Mouse (Mus musculus): ENCODE data around the gene Sbno1. TPM values are rescaled to one million over a fixed set of nuclear protein-coding genes. Genes with fewer than 3 reads are reported as not detected.

Gene Sbno1
- polyA plus RNA-seq, 1 experiment from 2014 or later = 102 TPM

GRCm38 (mm10) chr5:124439447-124440093 is 13.8 kb upstream of the Sbno1 start, which contains the start of gene Kmt5a:
Gene Kmt5a, plus strand, starts transcription at chr5:124439930.
- under 1% methylated on average over 34 of the region's 34 CpGs for WGBS
- H3K27ac ChIP-seq = peak within 1 kb of the TSS; percentile 73
- H3K27me3 ChIP-seq (replicated peaks) = no peaks in the 10 kb centered on the region
- H3K4me1 ChIP-seq = peaks cover 20% of the 10 kb centered on the region
- peak within 1 kb of the TSS; percentile 61 for H3K9ac ChIP-seq
- H3K4me2 ChIP-seq = peak within 1 kb of the TSS; percentile 100
- H3K9me3 ChIP-seq = no peaks in the 10 kb centered on the region
- H3K36me3 ChIP-seq (replicated peaks) = no peaks in the 10 kb centered on the region
- peak within 1 kb of the TSS; percentile 68 for H3K4me3 ChIP-seq
- peak; percentile 98 for ATAC-seq (replicated peaks)

- peak overlapping the region; percentile 100 for H3K4me2 ChIP-seq
- no peak for ATAC-seq (replicated peaks)
- H3K4me1 ChIP-seq = peaks cover 16% of the 10 kb centered on the region
- H3K27ac ChIP-seq = no peak overlapping the region
- peak overlapping the region; percentile 68; the same call in 1 of the 2 replicates for H3K4me3 ChIP-seq
- H3K36me3 ChIP-seq (replicated peaks) = no peaks in the 10 kb centered on the region
- H3K27me3 ChIP-seq (replicated peaks) = no peaks in the 10 kb centered on the region
- 66% methylated on average over 5 of the region's 5 CpGs for WGBS
- no peaks in the 10 kb centered on the region for H3K9me3 ChIP-seq
- no peak overlapping the region for H3K9ac ChIP-seq
These were observed 12.9 kb upstream of the Sbno1 start for GRCm38 (mm10) chr5:124438746-124439145.

- Histone ChIP-seq H3K27ac (no peak overlapping the region), H3K9me3 (no peaks in the 10 kb centered on the region), H3K27me3 (replicated peaks) (no peaks in the 10 kb centered on the region), H3K4me3 (no peak overlapping the region), H3K9ac (no peak overlapping the region), H3K4me1 (peaks cover 16% of the 10 kb centered on the region), H3K4me2 (no peak overlapping the region), H3K36me3 (replicated peaks) (no peaks in the 10 kb centered on the region)
- ATAC-seq (replicated peaks) = no peak
- WGBS = 94% methylated on average over 5 of the region's 5 CpGs
These were observed 12.4 kb upstream of the Sbno1 start for GRCm38 (mm10) chr5:124438229-124438628.

GRCm38 (mm10) chr5:124433048-124433447 is 7.2 kb upstream of the Sbno1 start:
- Histone ChIP-seq H3K9ac (no peak overlapping the region), H3K36me3 (replicated peaks) (no peaks in the 10 kb centered on the region), H3K4me3 (no peak overlapping the region), H3K9me3 (no peaks in the 10 kb centered on the region), H3K4me1 (no peaks in the 10 kb centered on the region), H3K27me3 (replicated peaks) (no peaks in the 10 kb centered on the region), H3K27ac (no peak overlapping the region), H3K4me2 (no peak overlapping the region)
- 76% methylated on average over 2 of the region's 2 CpGs for WGBS
- ATAC-seq (replicated peaks) = no peak

GRCm38 (mm10) chr5:124432398-124433012 is 6.7 kb upstream of the Sbno1 start:
- no peak overlapping the region for H3K9ac ChIP-seq
- H3K36me3 ChIP-seq (replicated peaks) = no peaks in the 10 kb centered on the region
- H3K27me3 ChIP-seq (replicated peaks) = no peaks in the 10 kb centered on the region
- H3K4me1 ChIP-seq = no peaks in the 10 kb centered on the region
- ATAC-seq (replicated peaks) = peak; percentile 60; the same call in 1 of the 2 replicates
- H3K9me3 ChIP-seq = no peaks in the 10 kb centered on the region
- H3K4me2 ChIP-seq = no peak overlapping the region
- H3K4me3 ChIP-seq = no peak overlapping the region
- no peak overlapping the region for H3K27ac ChIP-seq

GRCm38 (mm10) chr5:124426475-124427071 is 772 bp upstream of the Sbno1 start:
- Histone ChIP-seq H3K4me1 (peaks cover 24% of the 10 kb centered on the region), H3K9ac (0 out of 2 replicates have a peak overlapping the region, but pooled peaks have one; percentile 41)

GRCm38 (mm10) chr5:124424723-124425411 is 934 bp downstream of the Sbno1 start:
- under 1% methylated on average over 62 of the region's 63 CpGs for WGBS
- peak overlapping the region; percentile 98 for H3K27ac ChIP-seq

More at GRCm38 (mm10) chr5:124426475-124427071, 772 bp upstream of the Sbno1 start:
- Histone ChIP-seq H3K36me3 (replicated peaks) (0 out of 2 replicates have a peak, but pooled peaks cover 3% of the 10 kb centered on the region), H3K4me3 (peak overlapping the region; percentile 99), H3K9me3 (no peaks in the 10 kb centered on the region), H3K27me3 (replicated peaks) (no peaks in the 10 kb centered on the region), H3K4me2 (peak overlapping the region; percentile 49), H3K27ac (peak overlapping the region; percentile 98)
- ATAC-seq (replicated peaks) = no peak
- WGBS = 92% methylated on average over 10 of the region's 10 CpGs

GRCm38 (mm10) chr5:124424200-124424722 is 1.5 kb downstream of the Sbno1 start:
- Histone ChIP-seq H3K27ac (peak overlapping the region; percentile 98), H3K36me3 (replicated peaks) (0 out of 2 replicates have a peak, but pooled peaks cover 3% of the 10 kb centered on the region), H3K4me2 (peak overlapping the region; percentile 88), H3K27me3 (replicated peaks) (no peaks in the 10 kb centered on the region), H3K4me3 (peak overlapping the region; percentile 99), H3K4me1 (peaks cover 24% of the 10 kb centered on the region), H3K9me3 (no peaks in the 10 kb centered on the region), H3K9ac (peak overlapping the region; percentile 89)
- no peak for ATAC-seq (replicated peaks)
- 3% methylated on average over 14 of the region's 14 CpGs for WGBS

More at GRCm38 (mm10) chr5:124424723-124425411, 934 bp downstream of the Sbno1 start:
- no peaks in the 10 kb centered on the region for H3K9me3 ChIP-seq
- H3K27me3 ChIP-seq (replicated peaks) = no peaks in the 10 kb centered on the region
- peak overlapping the region; percentile 99 for H3K4me3 ChIP-seq
- H3K9ac ChIP-seq = peak overlapping the region; percentile 89
- peaks cover 24% of the 10 kb centered on the region for H3K4me1 ChIP-seq
- peak overlapping the region; percentile 88 for H3K4me2 ChIP-seq
- peak; percentile 84 for ATAC-seq (replicated peaks)
- H3K36me3 ChIP-seq (replicated peaks) = 0 out of 2 replicates have a peak, but pooled peaks cover 3% of the 10 kb centered on the region

- Histone ChIP-seq H3K27ac (no peak overlapping the region), H3K9me3 (no peaks in the 10 kb centered on the region), H3K4me3 (no peak overlapping the region), H3K9ac (no peak overlapping the region), H3K36me3 (replicated peaks) (0 out of 2 replicates have a peak, but pooled peaks cover 3% of the 10 kb centered on the region), H3K4me2 (no peak overlapping the region), H3K4me1 (peaks cover 24% of the 10 kb centered on the region), H3K27me3 (replicated peaks) (no peaks in the 10 kb centered on the region)
- ATAC-seq (replicated peaks) = no peak
- WGBS = 97% methylated on average over 2 of the region's 2 CpGs
These were observed 4.0 kb downstream of the Sbno1 start for GRCm38 (mm10) chr5:124421786-124422185.

- Histone ChIP-seq H3K4me3 (no peak overlapping the region), H3K27me3 (replicated peaks) (no peaks in the 10 kb centered on the region), H3K9me3 (no peaks in the 10 kb centered on the region), H3K4me1 (peaks cover 11% of the 10 kb centered on the region), H3K4me2 (no peak overlapping the region), H3K9ac (no peak overlapping the region), H3K36me3 (replicated peaks) (0 out of 2 replicates have a peak, but pooled peaks cover 3% of the 10 kb centered on the region), H3K27ac (no peak overlapping the region)
- 95% methylated on average over 2 of the region's 2 CpGs for WGBS
- ATAC-seq (replicated peaks) = no peak
These were observed 6.9 kb downstream of the Sbno1 start for GRCm38 (mm10) chr5:124418903-124419302.

GRCm38 (mm10) chr5:124412163-124412562 is 13.6 kb downstream of the Sbno1 start:
- Histone ChIP-seq H3K9ac (no peak overlapping the region), H3K27ac (no peak overlapping the region), H3K9me3 (no peaks in the 10 kb centered on the region), H3K4me1 (no peaks in the 10 kb centered on the region), H3K4me2 (no peak overlapping the region), H3K36me3 (replicated peaks) (peaks cover 31% of the 10 kb centered on the region), H3K4me3 (no peak overlapping the region), H3K27me3 (replicated peaks) (no peaks in the 10 kb centered on the region)
- WGBS = 91% methylated on average over 5 of the region's 5 CpGs
- ATAC-seq (replicated peaks) = no peak

GRCm38 (mm10) chr5:124410808-124411207 is 15.0 kb downstream of the Sbno1 start:
- Histone ChIP-seq H3K4me1 (no peaks in the 10 kb centered on the region), H3K27me3 (replicated peaks) (no peaks in the 10 kb centered on the region), H3K36me3 (replicated peaks) (peaks cover 37% of the 10 kb centered on the region), H3K27ac (no peak overlapping the region), H3K9ac (no peak overlapping the region), H3K9me3 (no peaks in the 10 kb centered on the region), H3K4me3 (no peak overlapping the region), H3K4me2 (no peak overlapping the region)
- WGBS = 91% methylated on average over 3 of the region's 3 CpGs
- no peak for ATAC-seq (replicated peaks)
